Mouse (Mus musculus) MEL (cell line): ENCODE results near the gene Nucks1. TPM values are rescaled to one million over a fixed set of nuclear protein-coding genes. Genes with fewer than 3 reads are reported as not detected.
A peak's percentile ranks its signal among the peaks of the same experiment; 100 is the strongest.

ENCODE experiments used
- DNase-seq: peaks from one replicate; pipeline ENCODE4 v3.0.0; 2011; ENCODE audit warnings: low read depth, low spot score
- H3K27ac ChIP-seq: 2 replicates; pipeline ENCODE4 v1.5.1; 2012; ENCODE audit warnings: low read depth, mild to moderate bottlenecking, control low read depth, low read length, moderate library complexity; ENCODE audit not compliant: control insufficient read depth
- H3K27me3 ChIP-seq, 2 experiments: fragments of 150-350 bp in 1 of 2; sonication (generic) in 1 of 2; 2 replicates each; pipeline ENCODE4 v1.6.1; 2012; ENCODE audit warnings: low read length in 2 of 2, mild to moderate bottlenecking in 2 of 2, improper control_type of control experiment in 1 of 2, moderate library complexity in 1 of 2; ENCODE audit not compliant: insufficient read depth in 2 of 2, control insufficient read depth in 1 of 2
- H3K36me3 ChIP-seq, 2 experiments: 2 replicates each; pipeline ENCODE4 v1.6.1; 2012 to 2014; ENCODE audit warnings: low read length in 2 of 2, improper control_type of control experiment in 1 of 2, inconsistent platforms in 1 of 2, mild to moderate bottlenecking in 1 of 2; ENCODE audit not compliant: insufficient read depth in 2 of 2, control insufficient read depth in 1 of 2
- H3K4me1 ChIP-seq, 2 experiments: fragments of 150-350 bp in 1 of 2; sonication (generic) in 1 of 2; 2 replicates each; pipeline ENCODE4 v1.6.1; 2012; ENCODE audit warnings: low read length in 2 of 2, improper control_type of control experiment in 1 of 2, mild to moderate bottlenecking in 1 of 2; ENCODE audit not compliant: insufficient read depth in 2 of 2, control insufficient read depth in 1 of 2
- H3K4me3 ChIP-seq, 2 experiments: fragments of 150-350 bp in 1 of 2; sonication (generic) in 1 of 2; 2 replicates each; pipeline ENCODE4 v1.5.1; 2012; ENCODE audit warnings: low read depth in 2 of 2, low read length in 2 of 2, mild to moderate bottlenecking in 2 of 2, moderate library complexity in 2 of 2, control low read depth in 1 of 2, improper control_type of control experiment in 1 of 2; ENCODE audit not compliant: control insufficient read depth in 1 of 2, insufficient read depth in 1 of 2
- H3K79me2 ChIP-seq: 2 replicates; pipeline ENCODE4 v1.6.1; 2012; ENCODE audit warnings: mild to moderate bottlenecking, low read length, moderate library complexity; ENCODE audit not compliant: control insufficient read depth, poor library complexity, insufficient read depth
- H3K9ac ChIP-seq: 2 replicates; pipeline ENCODE4 v1.6.1; 2012; ENCODE audit warnings: low read depth, mild to moderate bottlenecking, control low read depth, low read length, moderate library complexity; ENCODE audit not compliant: control insufficient read depth, poor library complexity, severe bottlenecking
- H3K9me3 ChIP-seq: fragments of 150-350 bp; sonication (generic); replicated peaks from 2 replicates; pipeline ENCODE4 v1.6.1; 2012; ENCODE audit warnings: mild to moderate bottlenecking, low read length, improper control_type of control experiment, moderate library complexity; ENCODE audit not compliant: insufficient read depth
- EP300 ChIP-seq, 2 experiments: IDR thresholded peaks; 2 replicates each; pipeline ENCODE4 v1.6.1; 2011; ENCODE audit warnings: improper control_type of control experiment in 2 of 2, low read length in 2 of 2, low read depth in 1 of 2, mild to moderate bottlenecking in 1 of 2
- ETS1 ChIP-seq: IDR thresholded peaks from 2 replicates; pipeline ENCODE4 v1.6.1; 2012; ENCODE audit warnings: low read depth, mild to moderate bottlenecking, inconsistent platforms, low read length, improper control_type of control experiment, moderate library complexity
- GATA1 ChIP-seq: IDR thresholded peaks from 2 replicates; pipeline ENCODE4 v1.6.1; 2011; ENCODE audit warnings: low read depth, low read length, improper control_type of control experiment
- HCFC1 ChIP-seq: IDR thresholded peaks from 2 replicates; pipeline ENCODE4 v1.6.1; 2012; ENCODE audit warnings: low read depth, mild to moderate bottlenecking, inconsistent platforms, low read length, improper control_type of control experiment, moderate library complexity
- JUND ChIP-seq: IDR thresholded peaks from 2 replicates; pipeline ENCODE4 v1.6.1; 2011; ENCODE audit warnings: low read depth, mild to moderate bottlenecking, improper control_type of control experiment, low read length
- KAT2A ChIP-seq: conservative IDR thresholded peaks from 2 replicates; pipeline ENCODE4 v1.6.1; 2012; ENCODE audit warnings: low read depth, low read length, improper control_type of control experiment, inconsistent platforms
- MEF2A ChIP-seq: IDR thresholded peaks from 2 replicates; pipeline ENCODE4 v1.6.1; 2014; ENCODE audit warnings: low read depth, mild to moderate bottlenecking, inconsistent platforms, low read length, improper control_type of control experiment; ENCODE audit not compliant: poor library complexity, insufficient replicate concordance, severe bottlenecking; ENCODE audit errors: extremely low read depth
- MXI1 ChIP-seq: IDR thresholded peaks from 2 replicates; pipeline ENCODE4 v1.6.1; 2011; ENCODE audit warnings: mild to moderate bottlenecking, low read depth, low read length, improper control_type of control experiment
- MYB ChIP-seq: IDR thresholded peaks from 2 replicates; pipeline ENCODE4 v1.6.1; 2011; ENCODE audit warnings: mild to moderate bottlenecking, low read depth, low read length, improper control_type of control experiment
- NELFE ChIP-seq: IDR thresholded peaks from 2 replicates; pipeline ENCODE4 v1.6.1; 2011; ENCODE audit warnings: low read depth, low read length, improper control_type of control experiment
- POLR2AphosphoS5 ChIP-seq: IDR thresholded peaks from 2 replicates; pipeline ENCODE4 v1.6.1; 2012; ENCODE audit warnings: low read depth, borderline replicate concordance, mild to moderate bottlenecking, inconsistent platforms, low read length, moderate library complexity, mixed read lengths
- RCOR1 ChIP-seq: IDR thresholded peaks from 2 replicates; pipeline ENCODE4 v1.6.1; 2012; ENCODE audit warnings: low read depth, mild to moderate bottlenecking, inconsistent platforms, low read length, improper control_type of control experiment
- SIN3A ChIP-seq: IDR thresholded peaks from 2 replicates; pipeline ENCODE4 v1.6.1; 2012; ENCODE audit warnings: low read length, improper control_type of control experiment, inconsistent platforms
- SMC3 ChIP-seq: IDR thresholded peaks from 2 replicates; pipeline ENCODE4 v1.6.1; 2011; ENCODE audit warnings: low read depth, low read length, improper control_type of control experiment
- TBP ChIP-seq: IDR thresholded peaks from 2 replicates; pipeline ENCODE4 v1.8.0; 2011; ENCODE audit warnings: low read depth, low read length, improper control_type of control experiment
- ZC3H11A ChIP-seq: IDR thresholded peaks from 2 replicates; pipeline ENCODE4 v1.6.1; 2012; ENCODE audit warnings: low read depth, mild to moderate bottlenecking, inconsistent platforms, low read length, improper control_type of control experiment
- ZKSCAN1 ChIP-seq: IDR thresholded peaks from 2 replicates; pipeline ENCODE4 v1.6.1; 2012; ENCODE audit warnings: low read depth, mild to moderate bottlenecking, inconsistent platforms, low read length, improper control_type of control experiment, moderate library complexity
- polyA plus RNA-seq, 2 experiments: library from polyadenylated mRNA; stranded (reverse) in 1 of 2; unstranded in 1 of 2; fragments of >175 nt in 1 of 2; fragments of >200 nt in 1 of 2; gene quantifications; 2 replicates each; pipeline versions ENCODE4 v1.2.1 to v1.2.4; 2012; ENCODE audit warnings: low replicate concordance in 2 of 2, low read depth in 1 of 2; ENCODE audit not compliant: insufficient read length in 2 of 2, insufficient read depth in 1 of 2, missing spikeins in 1 of 2
- total RNA-seq: library from RNA; depleted of rRNA; stranded (reverse); fragments of 300-350 nt; gene quantifications from 2 replicates; pipeline ENCODE4 v1.2.3, GENCODE M21; 2012

Gene Nucks1
- total and polyA plus RNA-seq, 3 experiments = 53.7 to 113 (median 84.0) TPM

GRCm38 (mm10) chr1:131955131-131955757 is 44.9 kb downstream of the Nucks1 start (continued):
- TF ChIP-seq NELFE (peak; percentile 35; the same call in 1 of the 2 replicates), ZKSCAN1 (0 out of 2 replicates have a peak, but pooled peaks have one; percentile 32), GATA1 (peak; percentile 32; the same call in 1 of the 2 replicates)

GRCm38 (mm10) chr1:131957416-131957815 is 47.1 kb downstream of the Nucks1 start:
- Histone ChIP-seq H3K79me2 (no peaks in the 10 kb centered on the region), H3K4me3 (no peak overlapping the region), H3K9ac (no peak overlapping the region), H3K36me3 (peaks cover 0 to 31% of the 10 kb centered on the region in 2 experiments; a peak in 2 of 4 replicates), H3K27me3 (no peaks in the 10 kb centered on the region), H3K27ac (no peak overlapping the region), H3K9me3 (no peaks in the 10 kb centered on the region), H3K4me1 (peaks cover 34 to 44% of the 10 kb centered on the region in 2 experiments)
- TF ChIP-seq MEF2A (no peak), TBP (no peak), EP300 (IDR thresholded peaks at IDR 0.05; ENCODE audit: low read depth in 1 of 2, low read length in 2 of 2) (no peak), MXI1 (no peak)
- DNase-seq = no peak

GRCm38 (mm10) chr1:131961004-131961403 is 50.7 kb downstream of the Nucks1 start:
- no peak overlapping the region for H3K9ac ChIP-seq
- H3K4me1 ChIP-seq = peaks cover 12 to 16% of the 10 kb centered on the region in 2 experiments
- H3K4me3 ChIP-seq = no peak overlapping the region
- no peaks in the 10 kb centered on the region for H3K9me3 ChIP-seq
- peaks cover 28% of the 10 kb centered on the region for H3K79me2 ChIP-seq
- TF ChIP-seq SIN3A (no peak), MEF2A (no peak), ZC3H11A (no peak), ETS1 (no peak), HCFC1 (no peak), TBP (no peak), MYB (no peak), POLR2AphosphoS5 (no peak), RCOR1 (no peak), JUND (no peak), KAT2A (no peak), ZKSCAN1 (no peak), SMC3 (no peak)
- H3K27ac ChIP-seq = no peak overlapping the region
- no peak for DNase-seq
- H3K36me3 ChIP-seq = peaks cover 0 to 20% of the 10 kb centered on the region in 2 experiments; a peak in 2 of 4 replicates
- no peaks in the 10 kb centered on the region for H3K27me3 ChIP-seq
